Mouse (Mus musculus) CH12.LX (cell line): Measurements from ENCODE around the gene Dnase2a. TPM values are rescaled to one million over a fixed set of nuclear protein-coding genes. Genes with fewer than 3 reads are reported as not detected.

ENCODE experiments used
- DNase-seq: peaks from one replicate; pipeline ENCODE4 v3.0.0-alpha.2; 2013; ENCODE audit errors: extremely low read depth
- H3K27ac ChIP-seq: 2 replicates; pipeline ENCODE4 v1.5.1; 2012; ENCODE audit warnings: low read depth, mild to moderate bottlenecking, control low read depth, moderate library complexity; ENCODE audit not compliant: insufficient read depth
- H3K27me3 ChIP-seq: replicated peaks from 2 replicates; pipeline ENCODE3; 2012; ENCODE audit warnings: inconsistent platforms
- H3K36me3 ChIP-seq, 2 experiments: replicated peaks in 1 of 2; 2 replicates each; pipeline versions ENCODE3 to v1.6.1; 2012; ENCODE audit warnings: inconsistent platforms in 1 of 2, low read length in 1 of 2, mild to moderate bottlenecking in 1 of 2, mixed read lengths in 1 of 2, moderate library complexity in 1 of 2; ENCODE audit not compliant: control insufficient read depth in 1 of 2, insufficient read depth in 1 of 2
- H3K4me1 ChIP-seq, 2 experiments: 2 replicates each; pipeline ENCODE4 v1.6.1; 2012; ENCODE audit warnings: inconsistent platforms in 1 of 2, moderate library complexity in 1 of 2; ENCODE audit not compliant: insufficient read depth in 2 of 2, control insufficient read depth in 1 of 2
- H3K4me2 ChIP-seq: 2 replicates; pipeline ENCODE4 v1.6.1; 2012; ENCODE audit warnings: low read depth, mild to moderate bottlenecking, control low read depth; ENCODE audit not compliant: poor library complexity, insufficient read depth, severe bottlenecking
- H3K4me3 ChIP-seq, 3 experiments: fragments of 150-350 bp in 1 of 3; sonication (generic) in 1 of 3; replicated peaks in 1 of 3; 2 replicates each; pipeline versions ENCODE3 to v1.5.1; 2011 to 2012; ENCODE audit warnings: low read depth in 2 of 3, low read length in 2 of 3, mild to moderate bottlenecking in 2 of 3, moderate library complexity in 2 of 3, control low read depth in 1 of 3, improper control_type of control experiment in 1 of 3, inconsistent platforms in 1 of 3, mixed read lengths in 1 of 3; ENCODE audit not compliant: poor library complexity in 1 of 3
- H3K79me2 ChIP-seq: replicated peaks from 2 replicates; pipeline ENCODE4 v1.6.1; 2012; ENCODE audit warnings: mild to moderate bottlenecking, moderate library complexity; ENCODE audit not compliant: control insufficient read depth, poor library complexity, insufficient read depth, severe bottlenecking; ENCODE audit errors: extremely low read depth
- H3K9ac ChIP-seq: 2 replicates; pipeline ENCODE4 v1.6.1; 2012; ENCODE audit warnings: low read depth, mild to moderate bottlenecking, control low read depth, moderate library complexity; ENCODE audit not compliant: insufficient read depth
- H3K9me3 ChIP-seq: replicated peaks from 2 replicates; pipeline ENCODE3; 2012; ENCODE audit warnings: low read length, inconsistent platforms, mixed read lengths
- BHLHE40 ChIP-seq: IDR thresholded peaks from 2 replicates; pipeline ENCODE4 v1.6.1; 2011; ENCODE audit warnings: mild to moderate bottlenecking, low read depth, low read length, improper control_type of control experiment
- CHD1 ChIP-seq: IDR thresholded peaks from 2 replicates; pipeline ENCODE4 v1.6.1; 2012; ENCODE audit warnings: low read depth, low read length, improper control_type of control experiment, inconsistent platforms
- CHD2 ChIP-seq: IDR thresholded peaks from 2 replicates; pipeline ENCODE4 v1.6.1; 2011; ENCODE audit warnings: low read length, improper control_type of control experiment
- E2F4 ChIP-seq: IDR thresholded peaks from 2 replicates; pipeline ENCODE4 v1.6.1; 2011; ENCODE audit warnings: low read depth, low read length, improper control_type of control experiment; ENCODE audit not compliant: insufficient replicate concordance
- ELF1 ChIP-seq: IDR thresholded peaks from 2 replicates; pipeline ENCODE4 v1.6.1; 2014; ENCODE audit warnings: low read depth, mild to moderate bottlenecking, inconsistent platforms, low read length, improper control_type of control experiment
- EP300 ChIP-seq: IDR thresholded peaks from 2 replicates; pipeline ENCODE4 v1.6.1; 2011; ENCODE audit warnings: low read length, improper control_type of control experiment
- ETS1 ChIP-seq: conservative IDR thresholded peaks from 2 replicates; pipeline ENCODE4 v1.6.1; 2012; ENCODE audit warnings: low read depth, mild to moderate bottlenecking, inconsistent platforms, low read length, improper control_type of control experiment, moderate library complexity
- GABPA ChIP-seq: IDR thresholded peaks from 2 replicates; pipeline ENCODE4 v1.6.1; 2012; ENCODE audit warnings: low read depth, low read length, improper control_type of control experiment, inconsistent platforms; ENCODE audit not compliant: insufficient replicate concordance
- HCFC1 ChIP-seq: IDR thresholded peaks from 2 replicates; pipeline ENCODE4 v1.6.1; 2012; ENCODE audit warnings: low read depth, mild to moderate bottlenecking, inconsistent platforms, low read length, improper control_type of control experiment
- IRF4 ChIP-seq: IDR thresholded peaks from 2 replicates; pipeline ENCODE4 v1.6.1; 2014; ENCODE audit warnings: low read depth, mild to moderate bottlenecking, inconsistent platforms, low read length, improper control_type of control experiment
- JUN ChIP-seq: IDR thresholded peaks from 2 replicates; pipeline ENCODE4 v1.6.1; 2011; ENCODE audit warnings: low read depth, mild to moderate bottlenecking, low read length, improper control_type of control experiment, moderate library complexity; ENCODE audit not compliant: insufficient read depth
- JUND ChIP-seq: conservative IDR thresholded peaks from 2 replicates; pipeline ENCODE4 v1.6.1; 2011; ENCODE audit warnings: low read depth, low read length, improper control_type of control experiment
- KAT2A ChIP-seq: IDR thresholded peaks from 2 replicates; pipeline ENCODE4 v1.6.1; 2012; ENCODE audit warnings: low read length, improper control_type of control experiment, inconsistent platforms; ENCODE audit not compliant: insufficient replicate concordance
- MAX ChIP-seq: IDR thresholded peaks from 2 replicates; pipeline ENCODE4 v1.6.1; 2011; ENCODE audit warnings: low read length, improper control_type of control experiment
- MAZ ChIP-seq: IDR thresholded peaks from 2 replicates; pipeline ENCODE4 v1.6.1; 2012; ENCODE audit warnings: low read depth, mild to moderate bottlenecking, inconsistent platforms, low read length, improper control_type of control experiment, moderate library complexity
- MEF2A ChIP-seq: IDR thresholded peaks from 2 replicates; pipeline ENCODE4 v1.6.1; 2014; ENCODE audit warnings: low read depth, mild to moderate bottlenecking, inconsistent platforms, low read length, improper control_type of control experiment, borderline replicate concordance
- MXI1 ChIP-seq: IDR thresholded peaks from 2 replicates; pipeline ENCODE4 v1.6.1; 2011; ENCODE audit warnings: mild to moderate bottlenecking, low read depth, low read length, improper control_type of control experiment
- MYC ChIP-seq: IDR thresholded peaks from 2 replicates; pipeline ENCODE4 v1.6.1; 2011; ENCODE audit warnings: low read depth, mild to moderate bottlenecking, improper control_type of control experiment, low read length
- NELFE ChIP-seq: IDR thresholded peaks from 2 replicates; pipeline ENCODE4 v1.6.1; 2011; ENCODE audit warnings: low read depth, low read length, improper control_type of control experiment
- PAX5 ChIP-seq: IDR thresholded peaks from 2 replicates; pipeline ENCODE4 v1.6.1; 2012; ENCODE audit warnings: low read length, inconsistent platforms, mixed read lengths
- POLR2A ChIP-seq: IDR thresholded peaks from 2 replicates; pipeline ENCODE4 v1.6.1; 2011; ENCODE audit warnings: low read depth, mild to moderate bottlenecking, improper control_type of control experiment, low read length
- POLR2AphosphoS2 ChIP-seq: IDR thresholded peaks from 2 replicates; pipeline ENCODE4 v1.6.1; 2011; ENCODE audit warnings: low read depth, low read length, improper control_type of control experiment
- RAD21 ChIP-seq: IDR thresholded peaks from 2 replicates; pipeline ENCODE4 v1.6.1; 2011; ENCODE audit warnings: low read depth, mild to moderate bottlenecking, low read length, improper control_type of control experiment, moderate library complexity
- RCOR1 ChIP-seq: conservative IDR thresholded peaks from 2 replicates; pipeline ENCODE4 v1.6.1; 2012; ENCODE audit warnings: low read depth, mild to moderate bottlenecking, inconsistent platforms, low read length, improper control_type of control experiment
- SIN3A ChIP-seq: IDR thresholded peaks from 2 replicates; pipeline ENCODE4 v1.6.1; 2012; ENCODE audit warnings: low read length, improper control_type of control experiment, inconsistent platforms
- TCF12 ChIP-seq: IDR thresholded peaks from 2 replicates; pipeline ENCODE4 v1.6.1; 2014; ENCODE audit warnings: low read depth, mild to moderate bottlenecking, inconsistent platforms, low read length, improper control_type of control experiment
- UBTF ChIP-seq: IDR thresholded peaks from 2 replicates; pipeline ENCODE4 v1.6.1; 2012; ENCODE audit warnings: low read depth, mild to moderate bottlenecking, inconsistent platforms, low read length, improper control_type of control experiment, moderate library complexity
- USF2 ChIP-seq: conservative IDR thresholded peaks from 2 replicates; pipeline ENCODE4 v1.6.1; 2011; ENCODE audit warnings: low read depth, low read length, improper control_type of control experiment
- ZC3H11A ChIP-seq: IDR thresholded peaks from 2 replicates; pipeline ENCODE4 v1.6.1; 2012; ENCODE audit warnings: low read depth, mild to moderate bottlenecking, inconsistent platforms, low read length, improper control_type of control experiment
- ZKSCAN1 ChIP-seq: IDR thresholded peaks from 2 replicates; pipeline ENCODE4 v1.6.1; 2012; ENCODE audit warnings: low read depth, inconsistent platforms, low read length, improper control_type of control experiment, borderline replicate concordance
- ZMIZ1 ChIP-seq: IDR thresholded peaks from 2 replicates; pipeline ENCODE4 v1.6.1; 2012; ENCODE audit warnings: low read depth, mild to moderate bottlenecking, inconsistent platforms, low read length, improper control_type of control experiment
- ZNF384 ChIP-seq: IDR thresholded peaks from 2 replicates; pipeline ENCODE4 v1.6.1; 2012; ENCODE audit warnings: low read depth, low read length, improper control_type of control experiment, inconsistent platforms
- dilution Hi-C: fragments of 300-500 bp; cut with MboI; formaldehyde crosslinking; loops from 2 replicates; pipeline ENCODE4 v1.14.3; 2020; ENCODE audit warnings: low sequenced_read_pairs; ENCODE audit not compliant: extremely low pct_unique_long_range_greater_than_20kb, extremely low pct_ligation_motif_present
- in situ Hi-C: fragments of 300-500 bp; cut with MboI; formaldehyde crosslinking; loops from 3 replicates; pipeline ENCODE4 v1.14.3; 2019; ENCODE audit warnings: low sequenced_read_pairs, low pct_ligation_motif_present, low pct_unique_long_range_greater_than_20kb, mixed read lengths
- polyA plus RNA-seq: library from polyadenylated mRNA; unstranded; fragments of >175 nt; gene quantifications from 2 replicates; pipeline ENCODE4 v1.2.1, GENCODE M21; 2012; ENCODE audit warnings: low read depth; ENCODE audit not compliant: insufficient read length
- total RNA-seq, 2 experiments: library from RNA; depleted of rRNA; stranded (reverse); fragments of 300-350 nt in 1 of 2; fragments of >200 nt in 1 of 2; gene quantifications; 2 replicates each; pipeline ENCODE4 v1.2.3; 2012 to 2014

Dnase2a gene
- total and polyA plus RNA-seq, 3 experiments: 12.8 to 25.4 (median 15.0) TPM

GRCm38 (mm10) chr8:84889141-84889540 is 19.2 kb upstream of the Dnase2a start:
- no peak overlapping the region for H3K4me3 ChIP-seq
- dilution Hi-C loops: no loop called here

DNA sequence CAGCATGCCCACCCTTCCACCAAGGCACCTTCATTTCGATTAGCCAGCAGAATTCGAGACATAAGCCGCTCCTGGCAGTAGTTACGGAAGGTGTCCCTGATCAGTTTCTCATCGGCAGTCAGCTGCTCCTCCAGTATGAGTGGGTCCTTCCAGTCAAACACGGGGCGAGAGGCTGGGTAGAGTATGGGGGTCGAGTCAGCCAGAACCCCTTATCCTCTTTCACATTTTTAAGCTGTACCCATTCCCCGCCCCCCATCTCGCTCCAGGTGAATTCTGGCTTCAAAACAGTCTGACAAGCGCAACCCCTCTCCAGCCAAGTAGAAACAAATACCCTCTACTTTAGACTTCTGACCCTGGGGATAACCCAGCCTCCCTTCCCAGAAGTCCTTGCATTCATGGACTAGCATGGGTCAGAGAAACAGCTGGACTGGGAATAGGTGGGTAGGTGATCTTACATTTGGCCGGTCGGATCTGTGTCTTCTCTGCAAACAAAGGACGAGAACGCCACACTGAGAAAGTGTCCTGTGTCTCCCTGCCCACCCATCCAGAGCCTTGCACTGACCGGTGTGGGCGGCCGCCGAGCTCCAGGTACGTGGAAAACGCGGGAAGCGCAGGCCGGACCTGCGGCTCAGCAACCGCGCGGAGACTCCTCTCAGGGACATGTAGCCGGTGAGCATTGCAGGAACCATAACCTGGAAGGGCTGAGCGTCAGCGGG is 15.2 kb upstream of the Dnase2a start:
- Histone ChIP-seq H3K4me2 (peak overlapping the region; percentile 94), H3K27ac (no peak overlapping the region), H3K9ac (peak overlapping the region; percentile 82), H3K36me3 (peaks cover 8 to 32% of the 10 kb centered on the region in 2 experiments), H3K4me3 (peak overlapping the region; percentile 74 to 86 (median 74)), H3K9me3 (no peaks in the 10 kb centered on the region), H3K27me3 (no peaks in the 10 kb centered on the region), H3K4me1 (peaks cover 7 to 22% of the 10 kb centered on the region in 2 experiments; a peak in 3 of 4 replicates), H3K79me2 (no peaks in the 10 kb centered on the region)
- DNase-seq: no peak
- in situ Hi-C loops: no loop called here
- dilution Hi-C loops: no loop called here
- TF ChIP-seq GABPA: no peak
- no peak for TF ChIP-seq PAX5
- TF ChIP-seq RCOR1: no peak
- no peak for TF ChIP-seq JUN
- 0 out of 2 replicates have a peak, but pooled peaks have one; percentile 40 for TF ChIP-seq MYC
- no peak for TF ChIP-seq E2F4
- no peak for TF ChIP-seq KAT2A
- no peak for TF ChIP-seq POLR2AphosphoS2
- TF ChIP-seq MAX: no peak
- no peak for TF ChIP-seq RAD21
- TF ChIP-seq TCF12: no peak
- no peak for TF ChIP-seq ETS1
- no peak for TF ChIP-seq SIN3A
- no peak for TF ChIP-seq ELF1
- no peak for TF ChIP-seq UBTF
- TF ChIP-seq ZKSCAN1: no peak
- TF ChIP-seq MXI1: peak; percentile 72; the same call in 1 of the 2 replicates
- no peak for TF ChIP-seq USF2
- no peak for TF ChIP-seq JUND
- no peak for TF ChIP-seq POLR2A
- TF ChIP-seq EP300: no peak
- no peak for TF ChIP-seq MAZ
- TF ChIP-seq NELFE: no peak
- TF ChIP-seq CHD1: no peak
- TF ChIP-seq MEF2A: 0 out of 2 replicates have a peak, but pooled peaks have one; percentile 35
- no peak for TF ChIP-seq ZNF384
- no peak for TF ChIP-seq ZC3H11A
- TF ChIP-seq CHD2: peak; percentile 28; the same call in 1 of the 2 replicates
- TF ChIP-seq HCFC1: no peak
- no peak for TF ChIP-seq IRF4
- peak; percentile 84; the same call in 1 of the 2 replicates for TF ChIP-seq ZMIZ1

More at GRCm38 (mm10) chr8:84889141-84889540, 19.2 kb upstream of the Dnase2a start:
- no peak for TF ChIP-seq MEF2A
- no peak for TF ChIP-seq BHLHE40
- peaks cover 7 to 17% of the 10 kb centered on the region in 2 experiments; a peak in 3 of 4 replicates for H3K4me1 ChIP-seq
- peaks cover 16 to 62% of the 10 kb centered on the region in 2 experiments for H3K36me3 ChIP-seq
- DNase-seq: no peak
- H3K79me2 ChIP-seq: no peaks in the 10 kb centered on the region
- H3K4me2 ChIP-seq: no peak overlapping the region
- in situ Hi-C loops: loop anchor here (5.0 kb wide), 1 partner anchor 42 kb away; the partner anchor contains the start of gene Calr
- no peak overlapping the region for H3K27ac ChIP-seq
- H3K27me3 ChIP-seq: no peaks in the 10 kb centered on the region
- H3K9me3 ChIP-seq: no peaks in the 10 kb centered on the region
- no peak overlapping the region for H3K9ac ChIP-seq
